Mouse (Mus musculus): ENCODE results near the gene Phf23. TPM values are rescaled to one million over a fixed set of nuclear protein-coding genes. Genes with fewer than 3 reads are reported as not detected.

The Phf23 gene
- polyA plus RNA-seq, 1 experiment from 2014 or later = 75.6 TPM

MicroRNAs encoded within 50 kb of the gene (microRNA counts, 519-probe panel; counts per million panel counts)
- microRNA mmu-miR-324-3p = not detected
- 2,952 counts per million, percentile 71 among the panel's probes with 10 or more counts for microRNA mmu-miR-324-5p

Small RNAs within 50 kb of the gene (microRNA-seq; reads per million reads assigned to microRNA genes)
- gene Gm44349 (not detected), gene Mir324 (3,302 reads per million, percentile 89 among the genes with 10 or more reads in this experiment)

Other genes starting within 250 kb of the Phf23 start
- gene Polr2a, start 237.1 kb upstream of the Phf23 start, polyA plus RNA-seq (2015; fragmentation: Nextera tagmentation; extraction: Ambion mirVana) = 17.5 and 19.2 TPM in 2 replicates
- gene Slc35g3, start 233.8 kb upstream of the Phf23 start, polyA plus RNA-seq (2015; fragmentation: Nextera tagmentation; extraction: Ambion mirVana) = 0.28 and 0.56 TPM in 2 replicates
- gene Zbtb4, start 229.9 kb upstream of the Phf23 start, polyA plus RNA-seq (2015; fragmentation: Nextera tagmentation; extraction: Ambion mirVana) = 2.8 and 3.2 TPM in 2 replicates
- gene Chrnb1, start 199.8 kb upstream of the Phf23 start, polyA plus RNA-seq (2015; fragmentation: Nextera tagmentation; extraction: Ambion mirVana) = 1.2 and 1.4 TPM in 2 replicates
- 6.2 and 6.7 TPM in 2 replicates for gene Fgf11, start 193.9 kb upstream of the Phf23 start, polyA plus RNA-seq (2015; fragmentation: Nextera tagmentation; extraction: Ambion mirVana)
- gene Tmem102, start 190.2 kb upstream of the Phf23 start, polyA plus RNA-seq (2015; fragmentation: Nextera tagmentation; extraction: Ambion mirVana) = 0.61 and 0.98 TPM in 2 replicates
- gene Gm39566, start 180.5 kb upstream of the Phf23 start, polyA plus RNA-seq (2015; fragmentation: Nextera tagmentation; extraction: Ambion mirVana) = not detected in 2 replicates
- gene Spem2, start 177.3 kb upstream of the Phf23 start, polyA plus RNA-seq (2015; fragmentation: Nextera tagmentation; extraction: Ambion mirVana) = not detected in 2 replicates
- gene Spem1, start 173.6 kb upstream of the Phf23 start, polyA plus RNA-seq (2015; fragmentation: Nextera tagmentation; extraction: Ambion mirVana) = 0.33 and 0.36 TPM in 2 replicates
- gene Nlgn2, start 158.0 kb upstream of the Phf23 start, polyA plus RNA-seq (2015; fragmentation: Nextera tagmentation; extraction: Ambion mirVana) = 20.9 and 21.3 TPM in 2 replicates
- 333 and 335 TPM in 2 replicates for gene Tmem256, start 157.3 kb upstream of the Phf23 start, polyA plus RNA-seq (2015; fragmentation: Nextera tagmentation; extraction: Ambion mirVana)
- gene Plscr3, start 149.4 kb upstream of the Phf23 start, polyA plus RNA-seq (2015; fragmentation: Nextera tagmentation; extraction: Ambion mirVana) = 51.0 and 51.2 TPM in 2 replicates
- 0.27 and 0.36 TPM in 2 replicates for gene Tnk1, start 137.0 kb upstream of the Phf23 start, polyA plus RNA-seq (2015; fragmentation: Nextera tagmentation; extraction: Ambion mirVana)
- not detected in 2 replicates for gene Tmem95, start 117.8 kb upstream of the Phf23 start, polyA plus RNA-seq (2015; fragmentation: Nextera tagmentation; extraction: Ambion mirVana)
- 1.2 and 1.3 TPM in 2 replicates for gene Kctd11, start 114.4 kb upstream of the Phf23 start, polyA plus RNA-seq (2015; fragmentation: Nextera tagmentation; extraction: Ambion mirVana)
- gene Acap1, start 100.2 kb upstream of the Phf23 start, polyA plus RNA-seq (2015; fragmentation: Nextera tagmentation; extraction: Ambion mirVana) = 0.48 and 0.51 TPM in 2 replicates
- 19.9 and 20.7 TPM in 2 replicates for gene 2810408A11Rik, start 94.8 kb upstream of the Phf23 start, polyA plus RNA-seq (2015; fragmentation: Nextera tagmentation; extraction: Ambion mirVana)
- gene Neurl4, start 94.7 kb upstream of the Phf23 start, polyA plus RNA-seq (2015; fragmentation: Nextera tagmentation; extraction: Ambion mirVana) = 18.5 and 23.0 TPM in 2 replicates
- gene Gps2, start 81.9 kb upstream of the Phf23 start, polyA plus RNA-seq (2015; fragmentation: Nextera tagmentation; extraction: Ambion mirVana) = 79.6 and 92.2 TPM in 2 replicates
- gene Eif5a, start 73.8 kb upstream of the Phf23 start, polyA plus RNA-seq (2015; fragmentation: Nextera tagmentation; extraction: Ambion mirVana) = 1,167 and 1,257 TPM in 2 replicates
- 5.6 and 5.8 TPM in 2 replicates for gene Ybx2, start 60.0 kb upstream of the Phf23 start, polyA plus RNA-seq (2015; fragmentation: Nextera tagmentation; extraction: Ambion mirVana)
- 6.4 and 7.5 TPM in 2 replicates for gene Slc2a4, start 47.6 kb upstream of the Phf23 start, polyA plus RNA-seq (2015; fragmentation: Nextera tagmentation; extraction: Ambion mirVana)
- 0.28 and 0.56 TPM in 2 replicates for gene Cldn7, start 31.0 kb upstream of the Phf23 start, polyA plus RNA-seq (2015; fragmentation: Nextera tagmentation; extraction: Ambion mirVana)
- 18.4 and 20.8 TPM in 2 replicates for gene Ctdnep1, start 14.6 kb upstream of the Phf23 start, polyA plus RNA-seq (2015; fragmentation: Nextera tagmentation; extraction: Ambion mirVana)
- 170 and 171 TPM in 2 replicates for gene Elp5, start 13.3 kb upstream of the Phf23 start, polyA plus RNA-seq (2015; fragmentation: Nextera tagmentation; extraction: Ambion mirVana)
- gene Gabarap, start 4.6 kb upstream of the Phf23 start, polyA plus RNA-seq (2015; fragmentation: Nextera tagmentation; extraction: Ambion mirVana) = 610 and 626 TPM in 2 replicates
- gene Dvl2, start 4.8 kb downstream of the Phf23 start, polyA plus RNA-seq (2015; fragmentation: Nextera tagmentation; extraction: Ambion mirVana) = 35.3 and 37.5 TPM in 2 replicates
- 57.0 and 60.7 TPM in 2 replicates for gene Acadvl, start 19.6 kb downstream of the Phf23 start, polyA plus RNA-seq (2015; fragmentation: Nextera tagmentation; extraction: Ambion mirVana)
- 27.8 and 29.8 TPM in 2 replicates for gene Dlg4, start 21.2 kb downstream of the Phf23 start, polyA plus RNA-seq (2015; fragmentation: Nextera tagmentation; extraction: Ambion mirVana)
- gene Asgr1, start 58.3 kb downstream of the Phf23 start, polyA plus RNA-seq (2015; fragmentation: Nextera tagmentation; extraction: Ambion mirVana) = 1.8 and 2.0 TPM in 2 replicates
- gene Asgr2, start 96.9 kb downstream of the Phf23 start, polyA plus RNA-seq (2015; fragmentation: Nextera tagmentation; extraction: Ambion mirVana) = not detected in 2 replicates
- 0.56 and 0.64 TPM in 2 replicates for gene Mgl2, start 134.6 kb downstream of the Phf23 start, polyA plus RNA-seq (2015; fragmentation: Nextera tagmentation; extraction: Ambion mirVana)
- 0.73 and 0.75 TPM in 2 replicates for gene Clec10a, start 160.4 kb downstream of the Phf23 start, polyA plus RNA-seq (2015; fragmentation: Nextera tagmentation; extraction: Ambion mirVana)
- 3.2 and 3.6 TPM in 2 replicates for gene Slc16a11, start 217.0 kb downstream of the Phf23 start, polyA plus RNA-seq (2015; fragmentation: Nextera tagmentation; extraction: Ambion mirVana)
- 14.9 and 17.7 TPM in 2 replicates for gene Slc16a13, start 225.3 kb downstream of the Phf23 start, polyA plus RNA-seq (2015; fragmentation: Nextera tagmentation; extraction: Ambion mirVana)
- 5.7 and 6.1 TPM in 2 replicates for gene Bcl6b, start 234.0 kb downstream of the Phf23 start, polyA plus RNA-seq (2015; fragmentation: Nextera tagmentation; extraction: Ambion mirVana)
- 191 and 199 TPM in 2 replicates for gene 0610010K14Rik, start 242.1 kb downstream of the Phf23 start, polyA plus RNA-seq (2015; fragmentation: Nextera tagmentation; extraction: Ambion mirVana)
- 12.9 and 13.0 TPM in 2 replicates for gene Gm21988, start 244.1 kb downstream of the Phf23 start, polyA plus RNA-seq (2015; fragmentation: Nextera tagmentation; extraction: Ambion mirVana)
- 271 and 278 TPM in 2 replicates for gene Rnasek, start 244.1 kb downstream of the Phf23 start, polyA plus RNA-seq (2015; fragmentation: Nextera tagmentation; extraction: Ambion mirVana)

Measured in forebrain, embryonic 15.5 days (tissue).